Mouse (Mus musculus) hindbrain, embryonic 13.5 days (tissue): ENCODE measurements around the gene Plpp6. TPM values are rescaled to one million over a fixed set of nuclear protein-coding genes. Genes with fewer than 3 reads are reported as not detected.
A peak's percentile ranks its signal among the peaks of the same experiment; 100 is the strongest.
"Not testable (repeated sequence)": the region's sequence is repeated elsewhere in the genome, so short reads cannot be mapped to it uniquely, and the experiment has no call there.

ENCODE experiments used
- ATAC-seq: fragments of 200-750 bp; cut with Nextera tagmentation; 2 replicates; pipeline ENCODE4 v1.8.0; 2017; ENCODE audit warnings: moderate TSS enrichment; ENCODE audit not compliant: low FRiP score
- H3K27ac ChIP-seq: fragments of 300-500 bp; sonication (generic); 2 replicates; pipeline ENCODE4 v1.5.1; 2015; ENCODE audit warnings: inconsistent platforms, mild to moderate bottlenecking, moderate library complexity
- H3K27me3 ChIP-seq: fragments of 300-500 bp; sonication (generic); 2 replicates; pipeline ENCODE4 v1.6.1; 2015; ENCODE audit warnings: mild to moderate bottlenecking, inconsistent platforms
- H3K36me3 ChIP-seq: fragments of 300-500 bp; sonication (generic); 2 replicates; pipeline ENCODE4 v1.6.1; 2015; ENCODE audit warnings: mild to moderate bottlenecking, inconsistent platforms
- H3K4me1 ChIP-seq: fragments of 300-500 bp; sonication (generic); replicated peaks from 2 replicates; pipeline ENCODE4 v1.6.1; 2015; ENCODE audit warnings: inconsistent platforms
- H3K4me2 ChIP-seq: fragments of 300-500 bp; sonication (generic); 2 replicates; pipeline ENCODE4 v1.6.1; 2015; ENCODE audit warnings: inconsistent platforms, mild to moderate bottlenecking, moderate library complexity
- H3K4me3 ChIP-seq: fragments of 300-500 bp; sonication (generic); 2 replicates; pipeline ENCODE4 v1.5.1; 2015; ENCODE audit warnings: mild to moderate bottlenecking, inconsistent platforms
- H3K9ac ChIP-seq: fragments of 300-500 bp; sonication (generic); 2 replicates; pipeline ENCODE4 v1.6.1; 2015; ENCODE audit warnings: mild to moderate bottlenecking, inconsistent platforms
- H3K9me3 ChIP-seq: fragments of 300-500 bp; sonication (generic); 2 replicates; pipeline ENCODE4 v1.6.1; 2016; ENCODE audit warnings: inconsistent platforms
- WGBS: fragments of 180-500 bp; shearing (Covaris S2); methylation state at CpG from one replicate; pipeline ENCODE4 v1.1.7; 2015; 5-methylcytosine and 5-hydroxymethylcytosine counted together
- polyA plus RNA-seq: library from polyadenylated mRNA; unstranded; fragments of >200 nt; fragmentation: Nextera tagmentation; extraction: Ambion mirVana; gene quantifications from 2 replicates; pipeline ENCODE4 v1.2.1, GENCODE M21; 2015

The Plpp6 gene
- polyA plus RNA-seq, 1 experiment from 2014 or later = 9.7 TPM

- Histone ChIP-seq H3K27ac (peak within 1 kb of the TSS; percentile 93), H3K4me2 (peak within 1 kb of the TSS; percentile 64), H3K27me3 (no peaks in the 10 kb centered on the region), H3K36me3 (peaks cover 13% of the 10 kb centered on the region), H3K4me3 (peak within 1 kb of the TSS; percentile 94), H3K9me3 (no peaks in the 10 kb centered on the region), H3K4me1 (peaks cover 22% of the 10 kb centered on the region), H3K9ac (peak within 1 kb of the TSS; percentile 94)
- under 1% methylated on average over 37 of the region's 37 CpGs for WGBS
- ATAC-seq = peak; percentile 97
Observed at GRCm38 (mm10) chr19:28990194-28990589, 26.4 kb downstream of the Plpp6 start, which contains the start of gene Cdc37l1. Cdc37l1 (plus strand) TSS chr19:28990352.

GRCm38 (mm10) chr19:28990590-28991221 is 27.0 kb downstream of the Plpp6 start:
- Histone ChIP-seq H3K36me3 (peaks cover 18% of the 10 kb centered on the region), H3K27ac (peak overlapping the region; percentile 93), H3K27me3 (no peaks in the 10 kb centered on the region), H3K4me2 (peak overlapping the region; percentile 64), H3K4me3 (peak overlapping the region; percentile 94), H3K4me1 (peaks cover 25% of the 10 kb centered on the region), H3K9ac (peak overlapping the region; percentile 94), H3K9me3 (no peaks in the 10 kb centered on the region)
- ATAC-seq = peak; percentile 68
- under 1% methylated on average over 41 of the region's 41 CpGs for whole genome bisulfite sequencing

- 0 out of 2 replicates have a peak overlapping the region, but pooled peaks have one; percentile 93 for H3K27ac ChIP-seq
- 76% methylated on average over 5 of the region's 5 CpGs for WGBS
Observed at GRCm38 (mm10) chr19:28991391-28991790, 27.6 kb downstream of the Plpp6 start.

DNA sequence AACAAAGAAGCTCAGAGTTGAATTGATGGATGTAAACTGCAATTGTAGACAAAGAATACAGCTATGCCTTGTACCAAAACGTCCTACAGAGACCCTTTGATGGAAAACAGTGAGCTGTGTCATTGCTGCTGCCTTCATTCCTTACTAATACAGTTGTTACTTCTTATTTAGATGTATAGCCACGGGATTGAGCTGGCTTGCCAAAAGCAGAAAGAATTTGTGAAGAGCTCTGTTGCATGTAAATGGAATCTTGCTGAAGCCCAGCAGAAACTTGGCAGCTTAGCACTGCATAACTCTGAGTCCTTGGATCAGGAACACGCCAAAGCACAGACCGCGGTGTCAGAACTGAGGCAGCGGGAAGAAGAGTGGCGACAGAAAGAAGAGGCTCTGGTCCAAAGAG is 31.1 kb downstream of the Plpp6 start:
- no peak overlapping the region for H3K4me3 ChIP-seq
- no peak for ATAC-seq
- H3K9me3 ChIP-seq = no peaks in the 10 kb centered on the region
- H3K27ac ChIP-seq = peak overlapping the region; percentile 35; the same call in 1 of the 2 replicates
- no peak overlapping the region for H3K4me2 ChIP-seq
- H3K36me3 ChIP-seq = peaks cover 37% of the 10 kb centered on the region
- WGBS = 59% methylated on average over 7 of the region's 7 CpGs
- H3K9ac ChIP-seq = no peak overlapping the region
- H3K27me3 ChIP-seq = no peaks in the 10 kb centered on the region
- H3K4me1 ChIP-seq = peaks cover 20% of the 10 kb centered on the region

More at GRCm38 (mm10) chr19:28991391-28991790, 27.6 kb downstream of the Plpp6 start:
- Histone ChIP-seq H3K4me3 (peak overlapping the region; percentile 94), H3K36me3 (peaks cover 24% of the 10 kb centered on the region), H3K4me1 (peaks cover 25% of the 10 kb centered on the region), H3K4me2 (peak overlapping the region; percentile 64), H3K9me3 (no peaks in the 10 kb centered on the region), H3K27me3 (no peaks in the 10 kb centered on the region), H3K9ac (peak overlapping the region; percentile 94)
- ATAC-seq = no peak

DNA sequence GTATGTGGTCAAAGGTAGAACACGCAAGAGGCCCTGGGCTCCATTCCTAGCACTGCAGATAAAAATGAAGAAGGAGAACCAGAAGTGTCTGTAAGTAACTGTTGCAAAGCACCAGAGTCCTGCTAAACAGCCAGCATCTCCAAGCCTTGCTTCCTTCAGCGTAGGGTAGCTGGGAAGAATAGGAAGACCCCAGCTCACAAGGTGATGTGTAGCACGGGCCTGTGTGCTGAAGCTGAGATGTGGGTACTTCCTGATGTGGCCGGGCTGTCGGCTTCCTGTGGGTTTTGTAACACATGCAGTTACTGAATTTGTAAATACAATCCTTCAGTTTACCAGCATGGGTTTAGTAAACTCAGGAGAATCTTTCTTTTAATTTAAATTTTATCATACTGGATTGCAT is 31.6 kb downstream of the Plpp6 start:
- 0 out of 2 replicates have a peak overlapping the region, but pooled peaks have one; percentile 24 for H3K9ac ChIP-seq
- H3K4me2 ChIP-seq = no peak overlapping the region
- no peaks in the 10 kb centered on the region for H3K9me3 ChIP-seq
- peaks cover 42% of the 10 kb centered on the region for H3K36me3 ChIP-seq
- H3K27ac ChIP-seq = peak overlapping the region; percentile 35; the same call in 1 of the 2 replicates
- WGBS = 88% methylated on average over 5 of the region's 5 CpGs
- no peak overlapping the region for H3K4me3 ChIP-seq
- ATAC-seq = no peak
- H3K4me1 ChIP-seq = peaks cover 19% of the 10 kb centered on the region
- no peaks in the 10 kb centered on the region for H3K27me3 ChIP-seq

DNA sequence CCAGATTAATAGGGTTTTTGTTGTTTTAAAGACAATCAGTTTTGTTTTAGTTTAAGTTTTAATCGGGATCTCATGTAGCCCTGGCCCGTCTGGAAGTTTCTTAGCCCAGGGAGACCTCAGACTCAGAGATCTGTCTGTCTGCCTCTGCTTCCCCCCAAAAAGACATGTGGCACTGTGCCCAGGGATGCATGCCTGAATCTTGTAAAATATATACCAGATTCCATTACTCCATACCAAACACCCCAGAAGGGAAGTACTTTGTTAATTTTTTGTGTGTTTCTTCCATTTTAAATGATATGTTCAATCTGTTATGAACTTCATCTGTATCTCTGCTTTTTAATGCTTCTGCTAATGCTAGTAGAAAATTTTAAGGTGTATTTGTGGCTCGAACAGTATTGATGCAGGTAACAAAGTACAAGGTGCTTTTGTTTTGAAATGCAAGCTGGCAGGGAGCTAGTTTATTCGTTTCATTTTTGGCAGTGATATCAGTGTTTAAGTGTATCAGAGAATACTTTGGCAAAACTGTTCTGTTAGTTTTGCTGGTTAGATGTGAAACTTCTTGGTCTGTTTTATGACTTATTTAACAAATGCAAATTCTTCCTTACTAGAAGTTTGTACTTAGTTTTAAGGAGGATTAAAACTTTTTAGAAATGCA is 34.4 kb downstream of the Plpp6 start:
- Histone ChIP-seq H3K36me3 (peaks cover 69% of the 10 kb centered on the region), H3K9me3 (no peaks in the 10 kb centered on the region), H3K4me1 (peaks cover 10% of the 10 kb centered on the region), H3K9ac (no peak overlapping the region), H3K27ac (no peak overlapping the region), H3K27me3 (no peaks in the 10 kb centered on the region), H3K4me2 (no peak overlapping the region), H3K4me3 (no peak overlapping the region)
- no peak for ATAC-seq
- 97% methylated on average over 4 of the region's 4 CpGs for WGBS

- WGBS = 98% methylated on average over 16 of the region's 16 CpGs
- H3K9ac ChIP-seq, H3K4me3 ChIP-seq, H3K27me3 ChIP-seq, H3K4me2 ChIP-seq, ATAC-seq, H3K9me3 ChIP-seq, H3K4me1 ChIP-seq, H3K27ac ChIP-seq: not testable (repeated sequence)
- H3K36me3 ChIP-seq = peaks cover 62% of the 10 kb centered on the region
Observed at GRCm38 (mm10) chr19:29000321-29000720, 36.6 kb downstream of the Plpp6 start.

GRCm38 (mm10) chr19:29008069-29008706 is 44.4 kb downstream of the Plpp6 start:
- H3K4me3 ChIP-seq = no peak overlapping the region
- H3K9me3 ChIP-seq = no peaks in the 10 kb centered on the region
- WGBS = 85% methylated on average over 3 of the region's 3 CpGs
- no peak overlapping the region for H3K27ac ChIP-seq
- no peak overlapping the region for H3K4me2 ChIP-seq
- H3K9ac ChIP-seq = no peak overlapping the region
- no peak for ATAC-seq
- H3K36me3 ChIP-seq = peaks cover 58% of the 10 kb centered on the region
- H3K4me1 ChIP-seq = no peaks in the 10 kb centered on the region
- no peaks in the 10 kb centered on the region for H3K27me3 ChIP-seq

DNA sequence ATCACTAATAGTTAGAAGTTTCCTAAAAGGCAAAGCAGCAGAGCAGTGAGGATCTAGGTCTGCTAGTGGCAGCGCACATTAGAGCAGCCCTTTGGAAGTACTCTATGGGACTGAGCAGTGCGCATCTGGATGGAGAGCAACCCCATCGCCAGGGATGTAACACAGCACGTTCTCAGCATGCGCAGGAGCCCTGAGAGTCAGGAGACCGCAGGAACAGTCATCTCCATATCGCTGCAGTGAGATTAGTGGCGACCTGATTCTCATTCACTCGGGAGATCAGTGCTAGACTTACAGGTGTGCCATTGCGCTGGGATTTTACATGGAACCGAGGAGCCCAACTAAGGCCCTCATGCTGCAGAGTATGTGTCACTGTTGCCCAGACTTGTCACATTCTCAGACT is 45.3 kb downstream of the Plpp6 start:
- Histone ChIP-seq H3K4me2 (no peak overlapping the region), H3K36me3 (peaks cover 61% of the 10 kb centered on the region)
- WGBS = 94% methylated on average over 11 of the region's 11 CpGs

GRCm38 (mm10) chr19:29011355-29011990 is 47.7 kb downstream of the Plpp6 start:
- Histone ChIP-seq H3K4me3 (no peak overlapping the region), H3K36me3 (peaks cover 76% of the 10 kb centered on the region), H3K27ac (no peak overlapping the region), H3K9ac (no peak overlapping the region), H3K4me1 (no peaks in the 10 kb centered on the region), H3K9me3 (no peaks in the 10 kb centered on the region), H3K4me2 (no peak overlapping the region), H3K27me3 (no peaks in the 10 kb centered on the region)
- ATAC-seq = no peak
- 91% methylated on average over 12 of the region's 12 CpGs for WGBS

More for the DNA sequence above, 45.3 kb downstream of the Plpp6 start:
- Histone ChIP-seq H3K4me1 (no peaks in the 10 kb centered on the region), H3K27me3 (no peaks in the 10 kb centered on the region), H3K27ac (no peak overlapping the region), H3K4me3 (no peak overlapping the region), H3K9me3 (no peaks in the 10 kb centered on the region), H3K9ac (no peak overlapping the region)
- ATAC-seq = no peak

GRCm38 (mm10) chr19:29014466-29015055 is 50.8 kb downstream of the Plpp6 start:
- H3K4me1 ChIP-seq = no peaks in the 10 kb centered on the region
- H3K27me3 ChIP-seq = no peaks in the 10 kb centered on the region
- WGBS = 91% methylated on average over 5 of the region's 5 CpGs
- no peak overlapping the region for H3K4me3 ChIP-seq
- no peak overlapping the region for H3K9ac ChIP-seq
- peaks cover 72% of the 10 kb centered on the region for H3K36me3 ChIP-seq
- no peak overlapping the region for H3K4me2 ChIP-seq
- no peak for ATAC-seq
- no peak overlapping the region for H3K27ac ChIP-seq
- no peaks in the 10 kb centered on the region for H3K9me3 ChIP-seq
